Mouse (Mus musculus) olfactory bulb, adult 2 months (tissue): ENCODE results near the gene Slc7a5.

Experiments used
- CTCF ChIP-seq: fragments of 200-500 bp; IDR thresholded peaks from 2 replicates; pipeline ENCODE4 v1.5.1; 2012; ENCODE audit warnings: low read depth, mild to moderate bottlenecking, low read length, moderate library complexity; ENCODE audit not compliant: insufficient read depth
- POLR2A ChIP-seq: fragments of 200-500 bp; IDR thresholded peaks from 2 replicates; pipeline ENCODE4 v1.6.1; 2012; ENCODE audit warnings: mild to moderate bottlenecking, low read depth, low read length, moderate library complexity; ENCODE audit not compliant: insufficient read depth

DNA sequence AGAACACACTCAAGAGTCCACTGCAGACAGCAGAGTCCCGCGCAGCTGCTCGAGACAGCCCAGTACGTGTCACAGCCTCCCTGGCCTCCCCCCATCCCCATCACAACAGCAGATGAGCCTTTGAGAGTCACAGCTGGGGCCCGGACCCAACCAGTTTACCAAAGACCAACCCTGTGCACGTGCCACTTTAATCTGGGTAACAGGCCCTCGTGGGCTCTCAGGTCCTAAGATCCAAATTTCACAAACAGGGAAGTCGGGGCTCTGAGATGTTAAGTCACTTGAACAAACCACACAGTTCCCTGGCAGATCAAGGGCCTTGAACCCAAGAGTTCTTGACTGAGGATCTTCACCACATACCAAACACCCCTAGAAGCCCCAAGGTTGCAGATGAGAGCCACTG lies 14.1 kb upstream of the Slc7a5 start:
- TF ChIP-seq CTCF (no peak), POLR2A (no peak)
